Mouse (Mus musculus): ENCODE measurements at regions not wholly inside any gene's neighbourhood (a gene's known extent, or its start where the extent isn't known, plus 50 kb on each side); places are given as distances from the start of the nearest gene placed in this dataset.
A peak's percentile ranks its signal among the peaks of the same experiment; 100 is the strongest.

GRCm38 (mm10) chr1:154255971-154256370 lies 55.0 kb downstream of the Zfp648 start:
- no peak for ATAC-seq (replicated peaks in 1 of 2; ENCODE audit: insufficient read depth in 1 of 2, low FRiP score in 2 of 2, low TSS enrichment in 1 of 2, low read depth in 1 of 2, poor library complexity in 2 of 2, severe bottlenecking in 2 of 2)

- peak; percentile 32 to 53; a peak in 2 of 4 replicates for ATAC-seq (replicated peaks in 1 of 2; ENCODE audit: insufficient read depth in 1 of 2, low FRiP score in 2 of 2, low TSS enrichment in 1 of 2, low read depth in 1 of 2, poor library complexity in 2 of 2, severe bottlenecking in 2 of 2)
Measured at GRCm38 (mm10) chr1:154256811-154257210, 55.8 kb downstream of the Zfp648 start.

GRCm38 (mm10) chr1:154258511-154258910 lies 57.5 kb downstream of the Zfp648 start:
- ATAC-seq (replicated peaks in 1 of 2; ENCODE audit: insufficient read depth in 1 of 2, low FRiP score in 2 of 2, low TSS enrichment in 1 of 2, low read depth in 1 of 2, poor library complexity in 2 of 2, severe bottlenecking in 2 of 2): no peak

GRCm38 (mm10) chr1:154260393-154260792 lies 59.4 kb downstream of the Zfp648 start:
- ATAC-seq (replicated peaks in 1 of 2; ENCODE audit: insufficient read depth in 1 of 2, low FRiP score in 2 of 2, low TSS enrichment in 1 of 2, low read depth in 1 of 2, poor library complexity in 2 of 2, severe bottlenecking in 2 of 2): no peak

GRCm38 (mm10) chr1:154281438-154281837 lies 80.5 kb downstream of the Zfp648 start:
- ATAC-seq (replicated peaks in 1 of 2; ENCODE audit: insufficient read depth in 1 of 2, low FRiP score in 2 of 2, low TSS enrichment in 1 of 2, low read depth in 1 of 2, poor library complexity in 2 of 2, severe bottlenecking in 2 of 2): peak in 1 of 2 experiments; percentile 56; a peak in 2 of 4 replicates

- no peak for ATAC-seq (replicated peaks in 1 of 2; ENCODE audit: insufficient read depth in 1 of 2, low FRiP score in 2 of 2, low TSS enrichment in 1 of 2, low read depth in 1 of 2, poor library complexity in 2 of 2, severe bottlenecking in 2 of 2)
Measured at GRCm38 (mm10) chr1:154286080-154286479, 85.1 kb downstream of the Zfp648 start.

GRCm38 (mm10) chr1:154292729-154293128 lies 91.7 kb downstream of the Zfp648 start:
- ATAC-seq (replicated peaks in 1 of 2; ENCODE audit: insufficient read depth in 1 of 2, low FRiP score in 2 of 2, low TSS enrichment in 1 of 2, low read depth in 1 of 2, poor library complexity in 2 of 2, severe bottlenecking in 2 of 2): no peak

- ATAC-seq (replicated peaks in 1 of 2; ENCODE audit: insufficient read depth in 1 of 2, low FRiP score in 2 of 2, low TSS enrichment in 1 of 2, low read depth in 1 of 2, poor library complexity in 2 of 2, severe bottlenecking in 2 of 2): no peak
Measured at GRCm38 (mm10) chr1:154296080-154296479, 95.1 kb downstream of the Zfp648 start.

GRCm38 (mm10) chr1:154299866-154300265 lies 98.9 kb downstream of the Zfp648 start:
- ATAC-seq (replicated peaks in 1 of 2; ENCODE audit: insufficient read depth in 1 of 2, low FRiP score in 2 of 2, low TSS enrichment in 1 of 2, low read depth in 1 of 2, poor library complexity in 2 of 2, severe bottlenecking in 2 of 2): no peak

- no peak for ATAC-seq (replicated peaks in 1 of 2; ENCODE audit: insufficient read depth in 1 of 2, low FRiP score in 2 of 2, low TSS enrichment in 1 of 2, low read depth in 1 of 2, poor library complexity in 2 of 2, severe bottlenecking in 2 of 2)
Measured at GRCm38 (mm10) chr1:154309650-154310049, 108.7 kb downstream of the Zfp648 start.
